Mouse (Mus musculus): Measurements from ENCODE around the gene Rasd1. TPM values are rescaled to one million over a fixed set of nuclear protein-coding genes. Genes with fewer than 3 reads are reported as not detected.
"Not testable (repeated sequence)": the region's sequence is repeated elsewhere in the genome, so short reads cannot be mapped to it uniquely, and the experiment has no call there.

Gene Rasd1
- polyA plus RNA-seq, 1 experiment from 2014 or later = 1.3 TPM

DNA sequence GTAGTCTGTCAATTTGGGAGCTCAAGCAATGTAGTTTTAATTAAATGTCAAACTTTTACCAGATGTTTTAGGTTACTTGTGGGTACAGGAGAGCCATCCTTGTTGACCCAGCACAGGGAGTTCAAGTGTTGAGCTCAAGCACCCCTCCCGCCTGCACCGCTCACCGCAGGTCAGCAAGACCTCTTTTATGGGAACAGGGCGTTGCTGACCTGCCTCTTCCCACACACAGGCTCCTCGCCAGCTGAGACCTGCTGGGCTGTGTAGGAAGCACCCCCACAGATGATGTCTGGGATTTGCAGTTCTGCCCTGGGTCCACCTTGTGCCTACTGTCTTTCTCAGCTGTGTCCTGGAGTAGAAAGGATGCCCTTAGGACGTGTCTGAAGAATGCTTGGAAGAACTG lies 8.0 kb downstream of the Rasd1 start:
- H3K4me2 ChIP-seq (replicated peaks) = no peak overlapping the region
- no peak overlapping the region for H3K27ac ChIP-seq
- H3K36me3 ChIP-seq = peaks cover 17% of the 10 kb centered on the region
- H3K27me3 ChIP-seq = no peaks in the 10 kb centered on the region
- no peak overlapping the region for H3K4me3 ChIP-seq (replicated peaks)
- ATAC-seq = no peak
- H3K9ac ChIP-seq (replicated peaks) = no peak overlapping the region
- 85% methylated on average over 6 of the region's 6 CpGs for WGBS
- no peaks in the 10 kb centered on the region for H3K9me3 ChIP-seq
- H3K4me1 ChIP-seq (replicated peaks) = no peaks in the 10 kb centered on the region

DNA sequence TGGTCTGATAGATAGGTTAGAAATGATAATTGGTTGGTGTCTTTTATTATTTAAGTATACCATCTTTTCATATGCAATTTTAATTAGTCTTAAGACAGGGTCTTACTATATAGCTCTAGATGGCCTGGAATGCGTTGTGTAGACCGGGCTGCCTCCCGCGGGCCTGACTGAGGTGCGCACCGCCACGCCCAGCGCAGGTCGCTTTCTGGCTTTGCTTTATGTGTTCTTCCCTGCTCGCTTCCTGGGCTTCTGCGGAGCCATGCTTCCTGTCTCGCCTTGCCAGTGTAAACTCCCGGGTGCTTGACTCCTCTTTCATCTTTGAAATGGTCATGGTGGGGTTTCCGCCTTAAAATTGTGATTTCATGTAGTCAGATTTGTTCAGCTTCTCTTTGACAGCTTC lies 11.9 kb downstream of the Rasd1 start:
- ATAC-seq = no peak
- no peak overlapping the region for H3K27ac ChIP-seq
- 85% methylated on average over 14 of the region's 14 CpGs for WGBS

GRCm38 (mm10) chr11:59948401-59948767 lies 16.4 kb downstream of the Rasd1 start:
- H3K4me1 ChIP-seq (replicated peaks) = peaks cover 23% of the 10 kb centered on the region
- peak; percentile 74 for ATAC-seq

More for the DNA sequence above, 11.9 kb downstream of the Rasd1 start:
- H3K4me1 ChIP-seq (replicated peaks) = peaks cover 14% of the 10 kb centered on the region
- peaks cover 2% of the 10 kb centered on the region; the same call in 1 of the 2 replicates for H3K36me3 ChIP-seq
- no peaks in the 10 kb centered on the region for H3K9me3 ChIP-seq
- H3K27me3 ChIP-seq = no peaks in the 10 kb centered on the region
- H3K4me2 ChIP-seq (replicated peaks) = no peak overlapping the region
- H3K4me3 ChIP-seq (replicated peaks) = no peak overlapping the region
- H3K9ac ChIP-seq (replicated peaks) = no peak overlapping the region

DNA sequence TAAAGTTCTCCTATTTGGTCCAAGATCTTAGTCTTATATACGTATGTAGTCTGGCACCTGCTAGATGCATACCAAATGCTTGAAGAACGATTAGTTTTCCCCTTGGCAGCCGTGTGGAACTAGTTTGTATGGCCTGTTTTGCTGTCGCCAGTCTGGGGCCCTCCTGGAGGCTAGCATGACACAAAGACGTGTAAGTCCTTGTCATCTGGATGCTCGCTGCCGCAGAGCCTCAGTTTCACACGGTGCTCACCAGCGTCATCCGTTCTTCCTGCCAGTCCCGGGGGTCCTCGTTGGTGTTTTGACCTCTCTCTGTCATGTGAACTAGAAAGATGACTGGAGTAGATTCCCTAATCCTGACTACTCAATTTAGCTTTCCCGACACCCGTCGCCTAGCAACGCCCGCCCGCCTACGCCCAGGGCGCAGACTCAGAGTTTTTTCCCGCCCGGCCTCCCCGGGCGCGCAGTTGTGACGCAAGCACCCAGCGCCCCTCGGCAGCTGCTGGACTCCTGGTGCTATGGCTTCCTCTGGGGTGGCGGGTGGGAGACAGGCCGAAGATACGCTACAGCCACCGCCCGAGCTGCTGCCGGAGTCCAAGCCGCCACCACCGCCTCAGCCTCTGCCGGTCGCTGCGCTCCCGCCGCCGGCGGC lies 16.9 kb downstream of the Rasd1 start, which contains the start of gene Med9:
TSS of gene Med9 (plus strand) at position 455 of the 649 bp plus-strand sequence.
- no peaks in the 10 kb centered on the region for H3K36me3 ChIP-seq
- no peaks in the 10 kb centered on the region for H3K27me3 ChIP-seq
- H3K9ac ChIP-seq (replicated peaks) = peak within 1 kb of the TSS; percentile 86
- H3K9me3 ChIP-seq = no peaks in the 10 kb centered on the region
- peaks cover 23% of the 10 kb centered on the region for H3K4me1 ChIP-seq (replicated peaks)
- under 1% methylated on average over 43 of the region's 43 CpGs for WGBS
- H3K4me3 ChIP-seq (replicated peaks) = peak within 1 kb of the TSS; percentile 71
- peak; percentile 97 for ATAC-seq
- peak within 1 kb of the TSS; percentile 84 for H3K4me2 ChIP-seq (replicated peaks)
- peak within 1 kb of the TSS; percentile 85 for H3K27ac ChIP-seq

More at GRCm38 (mm10) chr11:59948401-59948767, 16.4 kb downstream of the Rasd1 start:
- Histone ChIP-seq H3K4me2 (replicated peaks) (peak overlapping the region; percentile 84), H3K9ac (replicated peaks) (peak overlapping the region; percentile 86), H3K4me3 (replicated peaks) (peak overlapping the region; percentile 71), H3K36me3 (no peaks in the 10 kb centered on the region), H3K27me3 (no peaks in the 10 kb centered on the region), H3K9me3 (no peaks in the 10 kb centered on the region), H3K27ac (peak overlapping the region; percentile 85)
- 3% methylated on average over 16 of the region's 16 CpGs for WGBS

- H3K4me2 ChIP-seq (replicated peaks); H3K36me3 ChIP-seq; H3K27me3 ChIP-seq; ATAC-seq; H3K9me3 ChIP-seq; H3K9ac ChIP-seq (replicated peaks); H3K27ac ChIP-seq; H3K4me3 ChIP-seq (replicated peaks): not testable (repeated sequence)
- peaks cover 21% of the 10 kb centered on the region for H3K4me1 ChIP-seq (replicated peaks)
- WGBS = 87% methylated on average over 10 of the region's 10 CpGs
Measured at GRCm38 (mm10) chr11:59944855-59945254, 19.9 kb downstream of the Rasd1 start.

DNA sequence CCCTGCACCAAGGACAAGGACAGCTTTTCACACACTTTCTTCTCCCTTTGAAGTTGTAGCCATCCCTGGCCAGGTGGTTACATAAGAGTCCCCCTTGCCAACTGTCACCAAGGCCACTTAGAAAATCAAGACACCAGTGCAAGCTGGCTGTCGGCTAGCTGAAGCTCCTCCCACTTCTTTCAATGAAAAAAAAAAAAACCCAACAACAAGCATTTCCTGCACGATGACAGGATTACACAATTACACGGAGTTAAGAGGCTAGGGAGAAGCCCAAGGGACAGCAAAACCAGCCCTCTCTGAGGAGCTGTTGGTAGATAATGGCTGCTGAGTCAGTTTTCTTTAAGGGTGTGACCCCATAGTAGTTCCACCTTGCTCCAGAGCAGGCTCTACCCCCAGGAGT lies 23.4 kb downstream of the Rasd1 start:
- Histone ChIP-seq H3K4me3 (replicated peaks) (no peak overlapping the region), H3K9me3 (no peaks in the 10 kb centered on the region), H3K36me3 (no peaks in the 10 kb centered on the region), H3K27me3 (0 out of 2 replicates have a peak, but pooled peaks cover 3% of the 10 kb centered on the region), H3K27ac (no peak overlapping the region), H3K4me1 (replicated peaks) (no peaks in the 10 kb centered on the region), H3K9ac (replicated peaks) (no peak overlapping the region), H3K4me2 (replicated peaks) (no peak overlapping the region)
- WGBS = 25% methylated on average over 3 of the region's 3 CpGs
- no peak for ATAC-seq

- H3K4me2 ChIP-seq (replicated peaks) = no peak overlapping the region
- no peak overlapping the region for H3K4me3 ChIP-seq (replicated peaks)
Measured at GRCm38 (mm10) chr11:59940645-59941044, 24.1 kb downstream of the Rasd1 start.

DNA sequence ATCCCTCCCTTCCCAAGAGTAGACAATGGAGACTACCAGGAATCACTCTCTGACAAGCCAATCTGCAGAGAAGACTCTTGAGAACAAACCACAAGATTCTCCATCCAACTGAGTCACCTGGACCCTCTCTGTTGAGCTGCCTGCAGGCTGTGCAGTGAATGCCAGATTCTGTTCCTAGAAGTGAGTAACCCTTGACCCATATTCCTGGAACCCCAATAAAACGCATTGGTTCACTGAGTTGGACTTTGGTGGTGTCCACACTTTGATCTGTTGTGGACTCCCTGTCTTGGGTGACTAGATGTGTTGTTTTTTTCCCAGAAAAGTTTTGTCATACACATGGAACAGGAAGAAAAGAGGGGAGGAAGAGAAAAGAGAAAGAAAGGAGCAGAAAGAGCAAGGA lies 24.9 kb downstream of the Rasd1 start:
- Histone ChIP-seq H3K9ac (replicated peaks) (no peak overlapping the region), H3K4me2 (replicated peaks) (no peak overlapping the region), H3K27ac (no peak overlapping the region), H3K27me3 (0 out of 2 replicates have a peak, but pooled peaks cover 3% of the 10 kb centered on the region), H3K4me3 (replicated peaks) (no peak overlapping the region), H3K36me3 (no peaks in the 10 kb centered on the region), H3K4me1 (replicated peaks) (no peaks in the 10 kb centered on the region), H3K9me3 (no peaks in the 10 kb centered on the region)
- ATAC-seq = no peak
- WGBS = 83% methylated on average over 1 of the region's 1 CpGs

More at GRCm38 (mm10) chr11:59940645-59941044, 24.1 kb downstream of the Rasd1 start:
- Histone ChIP-seq H3K36me3 (no peaks in the 10 kb centered on the region), H3K9ac (replicated peaks) (no peak overlapping the region), H3K9me3 (no peaks in the 10 kb centered on the region), H3K27ac (no peak overlapping the region), H3K27me3 (0 out of 2 replicates have a peak, but pooled peaks cover 3% of the 10 kb centered on the region), H3K4me1 (replicated peaks) (no peaks in the 10 kb centered on the region)
- 66% methylated on average over 3 of the region's 3 CpGs for WGBS
- no peak for ATAC-seq

- WGBS = 31% methylated on average over 2 of the region's 2 CpGs
Measured at GRCm38 (mm10) chr11:59937615-59938014, 27.1 kb downstream of the Rasd1 start.

DNA sequence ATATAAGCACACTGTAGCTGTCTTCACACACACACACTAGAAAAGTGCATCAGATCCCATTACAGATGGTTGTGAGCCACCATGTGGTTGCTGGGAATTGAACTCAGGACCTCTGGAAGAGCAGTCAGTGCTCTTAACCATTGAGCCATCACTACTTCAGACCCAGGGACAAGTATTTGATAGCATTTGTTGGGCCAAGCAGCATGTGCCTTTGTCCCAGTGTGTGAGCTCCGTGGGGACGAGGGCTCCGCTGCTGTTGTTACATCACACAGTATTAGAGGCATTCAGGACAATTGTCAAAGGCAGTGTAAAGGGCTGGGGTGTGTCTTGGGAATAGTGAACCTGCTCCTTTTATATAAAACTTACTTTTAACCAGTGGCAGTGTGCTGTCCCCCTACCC lies 27.7 kb downstream of the Rasd1 start:
- ATAC-seq = no peak

More at GRCm38 (mm10) chr11:59937615-59938014, 27.1 kb downstream of the Rasd1 start:
- peaks cover 6% of the 10 kb centered on the region; the same call in 1 of the 2 replicates for H3K4me1 ChIP-seq (replicated peaks)
- no peak for ATAC-seq
- no peak overlapping the region for H3K27ac ChIP-seq
- H3K27me3 ChIP-seq = 0 out of 2 replicates have a peak, but pooled peaks cover 3% of the 10 kb centered on the region
- no peaks in the 10 kb centered on the region for H3K9me3 ChIP-seq
- no peak overlapping the region for H3K4me3 ChIP-seq (replicated peaks)
- no peak overlapping the region for H3K4me2 ChIP-seq (replicated peaks)
- H3K9ac ChIP-seq (replicated peaks) = no peak overlapping the region
- H3K36me3 ChIP-seq = no peaks in the 10 kb centered on the region

GRCm38 (mm10) chr11:59933943-59934342 lies 30.8 kb downstream of the Rasd1 start:
- Histone ChIP-seq H3K9ac (replicated peaks) (no peak overlapping the region; the same call in 1 of the 2 replicates), H3K36me3 (no peaks in the 10 kb centered on the region), H3K27ac (0 out of 2 replicates have a peak overlapping the region, but pooled peaks have one; percentile 33), H3K9me3 (no peaks in the 10 kb centered on the region), H3K4me1 (replicated peaks) (peaks cover 6% of the 10 kb centered on the region; the same call in 1 of the 2 replicates), H3K27me3 (no peaks in the 10 kb centered on the region), H3K4me3 (replicated peaks) (no peak overlapping the region), H3K4me2 (replicated peaks) (no peak overlapping the region)
- ATAC-seq = 0 out of 2 replicates have a peak, but pooled peaks have one; percentile 68
- 39% methylated on average over 12 of the region's 12 CpGs for WGBS

More for the DNA sequence above, 27.7 kb downstream of the Rasd1 start:
- H3K4me1 ChIP-seq (replicated peaks) = peaks cover 6% of the 10 kb centered on the region; the same call in 1 of the 2 replicates
- H3K36me3 ChIP-seq = no peaks in the 10 kb centered on the region
- no peaks in the 10 kb centered on the region for H3K9me3 ChIP-seq
- H3K4me2 ChIP-seq (replicated peaks) = no peak overlapping the region
- WGBS = 74% methylated on average over 3 of the region's 3 CpGs
- no peak overlapping the region for H3K27ac ChIP-seq
- no peak overlapping the region for H3K4me3 ChIP-seq (replicated peaks)
- H3K9ac ChIP-seq (replicated peaks) = no peak overlapping the region
- H3K27me3 ChIP-seq = no peaks in the 10 kb centered on the region

GRCm38 (mm10) chr11:59932560-59933337 lies 32.0 kb downstream of the Rasd1 start:
- Histone ChIP-seq H3K4me3 (replicated peaks) (no peak overlapping the region), H3K4me2 (replicated peaks) (no peak overlapping the region), H3K4me1 (replicated peaks) (peaks cover 6% of the 10 kb centered on the region; the same call in 1 of the 2 replicates), H3K9me3 (no peaks in the 10 kb centered on the region), H3K27me3 (no peaks in the 10 kb centered on the region), H3K36me3 (no peaks in the 10 kb centered on the region), H3K27ac (no peak overlapping the region), H3K9ac (replicated peaks) (no peak overlapping the region)
- WGBS = 69% methylated on average over 9 of the region's 9 CpGs
- ATAC-seq = no peak

All from midbrain, embryonic 13.5 days (tissue).